In the genomic region with DNA sequence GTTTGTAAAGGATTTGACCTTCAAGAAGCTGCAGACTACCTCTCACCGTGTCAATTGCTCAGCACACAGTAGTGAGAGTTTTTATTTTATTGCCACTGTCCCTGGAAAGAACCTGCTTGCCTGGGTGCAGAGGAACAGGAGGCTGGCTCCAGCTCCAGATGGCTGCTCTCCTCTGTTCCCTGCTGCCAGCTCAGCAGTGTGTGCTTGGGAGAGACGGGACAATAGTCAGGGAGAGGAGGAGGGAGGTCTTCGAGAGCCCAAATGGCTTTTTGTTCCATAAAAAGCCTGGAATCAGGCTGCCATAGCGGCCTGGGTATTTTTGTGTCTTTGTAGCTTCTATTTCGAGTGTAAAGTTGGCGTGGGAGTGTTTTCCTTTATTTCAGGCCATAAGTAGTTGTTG, we compare ENCODE assay signal across 8 mouse cellular contexts. TPM values are rescaled to one million over a fixed set of nuclear protein-coding genes. Genes with fewer than 3 reads are reported as not detected.
A peak's percentile ranks its signal among the peaks of the same experiment; 100 is the strongest.
DNase-seq lines count a peak whose midpoint lies in the region; ATAC-seq lines count a peak whose summit lies in the region.

No protein-coding gene starts in this region.

- no peak; the same call in 1 of the 2 replicates for ATAC-seq in heart, embryonic 11.5 days (replicated peaks; ENCODE audit: insufficient number of reproducible peaks, low FRiP score, low TSS enrichment)
- ATAC-seq in neural tube, embryonic 13.5 days (ENCODE audit: low read depth) = peak; percentile 69; the same call in 1 of the 2 replicates

- H3K9ac ChIP-seq in heart, embryonic 11.5 days (ENCODE audit: low read depth, low read length) = no peak overlapping the region; the same call in 1 of the 2 replicates
- no peak overlapping the region for H3K9ac ChIP-seq in neural tube, embryonic 13.5 days

- no peaks in the 10 kb centered on the region for H3K27me3 ChIP-seq in heart, embryonic 11.5 days (ENCODE audit: control insufficient read depth, insufficient read depth, low read length)
- H3K27me3 ChIP-seq in neural tube, embryonic 13.5 days = no peaks in the 10 kb centered on the region

- WGBS in heart, embryonic 11.5 days (ENCODE audit: insufficient replicate concordance) = 25% methylated on average over 6 of the region's 6 CpGs
- WGBS in neural tube, embryonic 13.5 days = 20% methylated on average over 6 of the region's 6 CpGs

- no peaks in the 10 kb centered on the region for H3K9me3 ChIP-seq in heart, embryonic 11.5 days (replicated peaks; ENCODE audit: control insufficient read depth, low read length)
- no peaks in the 10 kb centered on the region for H3K9me3 ChIP-seq in neural tube, embryonic 13.5 days

- H3K4me2 ChIP-seq in heart, embryonic 11.5 days = no peak overlapping the region
- no peak overlapping the region for H3K4me2 ChIP-seq in neural tube, embryonic 13.5 days

- H3K4me3 ChIP-seq in heart, embryonic 11.5 days (ENCODE audit: low read depth, low read length) = no peak overlapping the region
- H3K4me3 ChIP-seq in neural tube, embryonic 13.5 days = no peak overlapping the region

- peak; percentile 10 for DNase-seq in adrenal gland, postnatal 10 days
- peak; percentile 45 to 58 for DNase-seq in cerebellum, postnatal 25 days
- DNase-seq in layer of hippocampus, adult 9-11 months = peak; percentile 90
- DNase-seq in testis, postnatal 14 days (ENCODE audit: low spot score) = no peak
- no peak for DNase-seq in kidney, adult 11 months
- DNase-seq in lung, postnatal 10 days = no peak

- peak overlapping the region; percentile 7; the same call in 1 of the 2 replicates for H3K27ac ChIP-seq in heart, embryonic 11.5 days (ENCODE audit: low read depth, low read length)
- H3K27ac ChIP-seq in neural tube, embryonic 13.5 days (replicated peaks) = no peak overlapping the region

- H3K36me3 ChIP-seq in heart, embryonic 11.5 days (ENCODE audit: control insufficient read depth, insufficient read depth, low read length) = no peaks in the 10 kb centered on the region
- H3K36me3 ChIP-seq in neural tube, embryonic 13.5 days = no peaks in the 10 kb centered on the region

- peaks cover 5% of the 10 kb centered on the region; the same call in 1 of the 2 replicates for H3K4me1 ChIP-seq in heart, embryonic 11.5 days (ENCODE audit: control insufficient read depth, insufficient read depth, low read length)
- H3K4me1 ChIP-seq in neural tube, embryonic 13.5 days (replicated peaks) = 0 out of 2 replicates have a peak, but pooled peaks cover 8% of the 10 kb centered on the region

RNA-seq across cellular contexts. Expression of a gene that starts 54.5 kb away (rescaled TPM):
- total RNA-seq in adrenal gland, postnatal 10 days (2021) = not detected
- polyA plus RNA-seq in heart, embryonic 11.5 days (2014; fragmentation: Nextera tagmentation; extraction: Ambion mirVana) = not detected in 2 replicates
- polyA plus RNA-seq in neural tube, embryonic 13.5 days (2015; fragmentation: Nextera tagmentation; extraction: Ambion mirVana) = not detected in 2 replicates

Comparison
In these comparisons a context has a peak if more than half of its experiments do, and no peak if none do; other contexts are left out.
1. DNase-seq: peak in adrenal gland, postnatal 10 days (single experiment), cerebellum, postnatal 25 days (2 of 2) and layer of hippocampus, adult 9-11 months (single experiment); none in testis, postnatal 14 days (single experiment), kidney, adult 11 months (single experiment) and lung, postnatal 10 days (single experiment).